Mouse (Mus musculus) urinary bladder, postnatal 10 days (tissue): Measurements from ENCODE around the gene Emilin3.

Source experiments
- DNase-seq: peaks from one replicate; pipeline ENCODE4 v3.0.0; 2022; ENCODE audit warnings: low spot score

Emilin3 gene

GRCm38 (mm10) chr2:160916714-160917113, 4.6 kb upstream of the Emilin3 start:
- DNase-seq = no peak

GRCm38 (mm10) chr2:160915821-160916610, 3.9 kb upstream of the Emilin3 start:
- no peak for DNase-seq

- DNase-seq = no peak
Measured at GRCm38 (mm10) chr2:160914656-160915055, 2.5 kb upstream of the Emilin3 start.

- DNase-seq = no peak
Measured at GRCm38 (mm10) chr2:160911558-160912201, 448 bp downstream of the Emilin3 start.

GRCm38 (mm10) chr2:160910633-160911032, 1.5 kb downstream of the Emilin3 start:
- no peak for DNase-seq

GRCm38 (mm10) chr2:160908607-160909006, 3.5 kb downstream of the Emilin3 start:
- DNase-seq = no peak

GRCm38 (mm10) chr2:160906101-160906500, 6.0 kb downstream of the Emilin3 start:
- DNase-seq = no peak

- DNase-seq = no peak
Measured at GRCm38 (mm10) chr2:160905301-160905700, 6.8 kb downstream of the Emilin3 start.

- DNase-seq = no peak
Measured at GRCm38 (mm10) chr2:160901656-160902412, 10.3 kb downstream of the Emilin3 start.

GRCm38 (mm10) chr2:160891697-160892096, 20.4 kb downstream of the Emilin3 start:
- no peak for DNase-seq

- no peak for DNase-seq
Measured at GRCm38 (mm10) chr2:160891045-160891444, 21.1 kb downstream of the Emilin3 start.

GRCm38 (mm10) chr2:160887859-160888258, 24.3 kb downstream of the Emilin3 start:
- DNase-seq = no peak

GRCm38 (mm10) chr2:160887284-160887683, 24.8 kb downstream of the Emilin3 start:
- DNase-seq = no peak

- no peak for DNase-seq
Measured at GRCm38 (mm10) chr2:160886221-160886620, 25.9 kb downstream of the Emilin3 start.

GRCm38 (mm10) chr2:160884830-160885229, 27.3 kb downstream of the Emilin3 start:
- DNase-seq = no peak

GRCm38 (mm10) chr2:160883912-160884311, 28.2 kb downstream of the Emilin3 start:
- DNase-seq = no peak

GRCm38 (mm10) chr2:160882436-160882835, 29.7 kb downstream of the Emilin3 start:
- DNase-seq = no peak

- DNase-seq = no peak
Measured at GRCm38 (mm10) chr2:160881462-160882101, 30.5 kb downstream of the Emilin3 start.

GRCm38 (mm10) chr2:160880453-160881195, 31.5 kb downstream of the Emilin3 start, which contains the start of gene Lpin3:
Gene Lpin3 (plus strand): TSS chr2:160880670.
- no peak for DNase-seq

GRCm38 (mm10) chr2:160876115-160876514, 36.0 kb downstream of the Emilin3 start:
- DNase-seq = no peak

- DNase-seq = no peak
Measured at GRCm38 (mm10) chr2:160874231-160874877, 37.8 kb downstream of the Emilin3 start.
